Mouse (Mus musculus) E14TG2a.4 (cell line): ENCODE data around the gene Spns2.

Experiments used
- H3K27me3 ChIP-seq: 2 replicates; pipeline ENCODE4 v1.6.1; 2014; ENCODE audit warnings: low read length, control low read depth; ENCODE audit not compliant: insufficient read depth
- H3K36me3 ChIP-seq: 2 replicates; pipeline ENCODE4 v1.6.1; 2014; ENCODE audit warnings: low read length, control low read depth; ENCODE audit not compliant: insufficient read depth
- H3K4me1 ChIP-seq: replicated peaks from 2 replicates; pipeline ENCODE4 v1.6.1; 2014; ENCODE audit warnings: low read depth, low read length, control low read depth
- H3K4me3 ChIP-seq: replicated peaks from 2 replicates; pipeline ENCODE4 v1.5.1; 2014; ENCODE audit warnings: mild to moderate bottlenecking, low read length
- H3K9me3 ChIP-seq: 2 replicates; pipeline ENCODE4 v1.6.1; 2014; ENCODE audit warnings: low read length, control low read depth
- CTCF ChIP-seq: conservative IDR thresholded peaks from 2 replicates; pipeline ENCODE4 v1.5.1; 2014; ENCODE audit warnings: low read length
- NANOG ChIP-seq: IDR thresholded peaks from 2 replicates; pipeline ENCODE4 v1.6.1; 2014; ENCODE audit warnings: borderline replicate concordance, low read length, mixed read lengths
- POU5F1 ChIP-seq: IDR thresholded peaks from 2 replicates; pipeline ENCODE4 v1.6.1; 2014; ENCODE audit warnings: low read length, borderline replicate concordance

Spns2 gene

DNA sequence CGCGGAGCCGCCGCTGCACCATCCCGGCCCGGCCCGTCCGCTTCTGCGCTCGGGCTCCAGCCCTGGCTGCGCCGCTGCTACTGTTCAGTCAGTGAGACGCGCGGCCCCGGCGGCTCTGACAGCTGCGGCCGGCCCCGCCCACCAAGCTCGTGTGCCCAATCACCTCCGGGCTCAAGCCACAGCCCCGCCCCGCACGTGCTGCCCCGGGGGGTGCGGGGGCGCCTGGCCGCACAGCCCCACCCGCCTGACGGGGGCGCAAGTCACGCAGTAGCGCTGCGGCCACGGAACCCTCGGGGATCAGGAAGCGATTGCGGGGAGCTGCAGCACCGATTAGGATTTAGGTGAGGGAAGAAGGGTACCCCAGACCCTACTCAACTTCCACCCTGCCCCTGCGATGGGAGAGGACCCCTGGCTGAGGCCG is at the start of gene Spns2:
TSS of gene Spns2 (minus strand) at position 24 of the 421 bp plus-strand sequence.
- Histone ChIP-seq H3K9me3 (no peaks in the 10 kb centered on the region), H3K36me3 (no peaks in the 10 kb centered on the region), H3K27me3 (peaks cover 81% of the 10 kb centered on the region), H3K4me1 (peaks cover 32% of the 10 kb centered on the region), H3K4me3 (peak within 1 kb of the TSS; percentile 85)
- TF ChIP-seq NANOG (no peak), POU5F1 (no peak)

DNA sequence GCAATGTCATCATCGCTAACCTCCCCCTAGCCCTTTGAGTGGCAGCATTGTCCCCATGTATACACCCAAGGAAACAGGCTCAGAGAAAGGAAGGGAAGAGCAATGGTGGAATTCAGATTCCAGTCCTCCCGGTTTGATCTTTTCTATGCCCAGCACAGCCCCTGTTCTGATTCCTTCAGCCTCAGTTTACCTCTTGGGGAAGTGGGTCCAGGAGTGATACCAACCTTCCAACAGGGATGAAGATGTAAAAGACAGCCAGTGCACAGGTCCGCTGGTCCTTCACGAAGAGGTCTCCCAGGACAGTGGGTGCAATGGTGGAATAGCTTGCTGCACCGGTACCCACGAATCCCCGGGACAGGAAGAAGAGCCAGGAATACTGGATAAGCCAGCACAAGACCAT is 49.1 kb upstream of the Spns2 start:
- H3K4me1 ChIP-seq, result peaks cover 54% of the 10 kb centered on the region
- no peak for TF ChIP-seq CTCF
- no peak for TF ChIP-seq NANOG
- no peak for TF ChIP-seq POU5F1
- peak overlapping the region; percentile 14; the same call in 1 of the 2 replicates for H3K4me3 ChIP-seq
- no peaks in the 10 kb centered on the region for H3K36me3 ChIP-seq
- H3K9me3 ChIP-seq, result no peaks in the 10 kb centered on the region
- no peaks in the 10 kb centered on the region; the same call in 1 of the 2 replicates for H3K27me3 ChIP-seq

DNA sequence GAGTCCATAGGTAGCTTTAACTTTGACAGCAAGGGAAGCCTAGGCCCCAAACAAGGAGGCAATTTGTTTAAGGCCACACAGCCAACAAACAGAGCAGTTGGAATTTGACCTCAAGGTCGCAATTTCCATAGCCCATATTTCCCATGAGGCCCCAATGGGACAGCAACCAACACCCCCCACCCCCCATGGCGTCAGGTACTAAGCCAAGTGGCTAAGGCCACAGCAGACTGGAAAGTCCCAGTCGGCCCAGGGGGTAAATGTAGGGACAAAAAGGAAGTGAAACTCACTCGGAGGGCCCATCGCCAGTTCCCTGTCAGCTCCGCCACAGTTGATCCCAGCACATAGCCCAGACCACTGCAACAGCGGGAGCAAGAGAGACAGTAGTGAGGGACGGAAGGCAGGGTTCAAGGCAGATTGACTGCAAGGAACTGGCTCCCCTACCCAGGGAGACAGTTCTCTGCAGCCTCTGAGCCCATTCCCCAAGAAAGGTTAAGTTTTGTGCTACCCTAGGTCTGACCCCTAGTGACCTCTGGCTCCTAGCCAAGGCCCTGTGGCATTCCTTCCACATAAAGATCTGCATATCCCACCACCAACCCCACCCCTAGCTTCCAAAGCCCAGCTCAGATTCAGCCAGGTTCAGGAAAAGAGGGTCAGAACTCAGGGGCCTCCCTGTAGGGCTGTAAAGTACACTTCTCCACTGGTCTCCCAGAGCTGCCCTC is 48.5 kb upstream of the Spns2 start:
- TF ChIP-seq POU5F1 (no peak), CTCF (no peak), NANOG (no peak)
- Histone ChIP-seq H3K4me1 (peaks cover 54% of the 10 kb centered on the region), H3K27me3 (no peaks in the 10 kb centered on the region; the same call in 1 of the 2 replicates), H3K4me3 (peak overlapping the region; percentile 14), H3K36me3 (no peaks in the 10 kb centered on the region), H3K9me3 (no peaks in the 10 kb centered on the region)

DNA sequence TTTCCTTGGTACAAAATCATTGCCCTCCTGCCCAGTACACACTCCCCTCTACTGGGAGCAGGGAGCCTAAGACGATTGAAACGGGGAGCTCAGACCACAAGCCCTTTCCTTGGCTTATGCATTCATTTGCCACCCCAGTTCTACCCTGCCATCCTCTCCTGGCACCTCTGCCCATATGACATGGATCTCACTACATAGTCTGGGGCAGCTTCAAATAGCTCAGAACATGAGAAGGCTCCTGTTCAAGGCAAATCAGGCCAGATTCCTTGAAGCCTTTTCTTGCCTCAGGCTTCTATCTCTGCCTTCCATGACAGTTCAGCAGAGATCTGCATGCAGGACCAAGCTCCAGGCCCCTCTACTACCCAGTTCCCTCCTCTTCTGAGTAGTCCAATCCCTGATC is 47.8 kb upstream of the Spns2 start:
- Histone ChIP-seq H3K27me3 (no peaks in the 10 kb centered on the region; the same call in 1 of the 2 replicates), H3K9me3 (no peaks in the 10 kb centered on the region), H3K4me3 (peak overlapping the region; percentile 14; the same call in 1 of the 2 replicates), H3K36me3 (no peaks in the 10 kb centered on the region), H3K4me1 (peaks cover 54% of the 10 kb centered on the region)
- TF ChIP-seq POU5F1, result no peak
- no peak for TF ChIP-seq NANOG
- no peak for TF ChIP-seq CTCF

DNA sequence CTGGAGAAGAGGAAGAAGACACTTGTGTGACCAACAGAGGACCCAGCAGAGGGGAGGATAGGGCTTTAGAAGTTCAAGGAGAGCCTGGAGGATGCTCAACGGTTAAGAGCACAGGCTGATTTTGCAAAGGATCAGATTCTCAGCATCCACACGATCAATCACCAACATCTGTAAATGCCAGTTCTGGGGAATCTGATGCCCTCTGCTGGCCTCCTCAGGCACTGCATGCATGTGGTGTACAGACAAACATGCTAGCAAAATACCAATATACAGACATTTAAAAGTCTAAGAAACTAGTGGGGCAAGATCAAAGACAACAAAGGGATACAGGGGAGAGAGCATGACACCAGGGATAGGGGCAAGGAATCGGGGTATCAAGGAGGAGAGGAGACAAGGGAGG is 45.8 kb upstream of the Spns2 start:
- TF ChIP-seq NANOG, result no peak
- no peak for TF ChIP-seq POU5F1
- TF ChIP-seq CTCF, result peak; percentile 93
- peaks cover 37% of the 10 kb centered on the region for H3K4me1 ChIP-seq
- no peaks in the 10 kb centered on the region for H3K36me3 ChIP-seq
- no peaks in the 10 kb centered on the region for H3K9me3 ChIP-seq
- H3K27me3 ChIP-seq, result peaks cover 2% of the 10 kb centered on the region; the same call in 1 of the 2 replicates
- no peak overlapping the region for H3K4me3 ChIP-seq

DNA sequence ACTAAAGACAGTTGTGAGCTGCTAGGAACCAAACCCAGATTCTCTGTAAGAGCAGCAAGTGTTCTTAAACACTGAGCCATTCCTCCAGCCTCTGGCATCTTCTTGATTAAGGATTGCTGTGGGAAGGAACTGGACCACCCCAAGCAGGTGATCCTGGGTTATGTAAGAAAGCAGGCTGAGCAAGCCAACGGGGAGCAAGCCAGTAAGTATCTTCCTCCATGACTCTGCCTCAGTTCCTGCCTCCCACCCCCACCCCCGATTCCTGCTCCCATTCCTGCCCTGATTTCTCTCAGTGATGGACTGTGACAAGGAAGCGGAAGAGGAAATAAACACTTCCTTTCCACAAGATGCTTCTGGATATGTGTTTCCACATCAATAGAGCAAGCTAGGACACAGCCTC is 43.2 kb upstream of the Spns2 start:
- Histone ChIP-seq H3K27me3 (peaks cover 17% of the 10 kb centered on the region), H3K9me3 (no peaks in the 10 kb centered on the region), H3K36me3 (no peaks in the 10 kb centered on the region), H3K4me1 (peaks cover 23% of the 10 kb centered on the region), H3K4me3 (no peak overlapping the region)
- TF ChIP-seq CTCF (no peak), POU5F1 (no peak), NANOG (no peak)

DNA sequence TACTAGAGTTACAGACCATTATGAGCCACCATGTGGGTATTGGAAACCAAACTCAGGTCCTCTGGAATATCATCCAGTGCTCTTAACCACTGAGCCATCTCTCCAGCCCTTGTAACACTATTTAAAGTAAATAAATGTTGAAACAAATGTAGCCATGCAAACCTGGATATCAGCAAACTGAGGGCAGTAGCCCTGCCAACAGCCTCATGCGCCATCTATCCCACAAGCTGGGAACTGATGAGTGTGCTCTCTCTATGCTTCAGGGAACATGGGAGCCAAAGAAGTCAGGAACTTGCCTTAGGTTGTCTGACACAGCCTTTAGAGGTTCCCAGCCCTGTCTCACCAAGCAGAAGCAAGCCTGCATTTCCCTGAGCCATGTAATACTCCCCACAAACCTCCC is 41.9 kb upstream of the Spns2 start:
- H3K36me3 ChIP-seq, result no peaks in the 10 kb centered on the region
- H3K4me1 ChIP-seq, result peaks cover 11% of the 10 kb centered on the region
- no peaks in the 10 kb centered on the region for H3K9me3 ChIP-seq
- H3K4me3 ChIP-seq, result no peak overlapping the region
- no peak for TF ChIP-seq CTCF
- no peak for TF ChIP-seq NANOG
- TF ChIP-seq POU5F1, result no peak
- H3K27me3 ChIP-seq, result peaks cover 17% of the 10 kb centered on the region

DNA sequence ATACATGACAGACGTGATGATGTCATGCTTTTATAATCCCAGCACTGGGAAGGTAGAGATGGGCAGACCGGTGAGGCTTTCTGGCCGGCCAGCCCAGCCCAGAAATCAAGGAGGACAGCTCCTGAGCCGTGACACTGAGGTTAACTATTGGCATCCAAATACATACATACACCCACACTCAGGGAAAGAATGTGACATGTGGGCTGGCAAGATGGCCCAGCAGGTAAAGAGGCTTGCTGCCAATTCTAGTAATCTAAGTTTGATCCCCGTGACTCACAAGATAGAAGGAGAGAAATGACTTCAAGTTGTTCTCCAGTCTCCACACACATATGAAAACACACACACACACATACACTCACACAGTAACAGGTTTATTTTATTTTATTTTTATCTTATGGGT is 41.4 kb upstream of the Spns2 start:
- Histone ChIP-seq H3K9me3 (no peaks in the 10 kb centered on the region), H3K4me3 (no peak overlapping the region), H3K4me1 (peaks cover 7% of the 10 kb centered on the region), H3K27me3 (peaks cover 17% of the 10 kb centered on the region; the same call in 1 of the 2 replicates), H3K36me3 (no peaks in the 10 kb centered on the region)
- TF ChIP-seq CTCF (no peak), POU5F1 (no peak), NANOG (no peak)

DNA sequence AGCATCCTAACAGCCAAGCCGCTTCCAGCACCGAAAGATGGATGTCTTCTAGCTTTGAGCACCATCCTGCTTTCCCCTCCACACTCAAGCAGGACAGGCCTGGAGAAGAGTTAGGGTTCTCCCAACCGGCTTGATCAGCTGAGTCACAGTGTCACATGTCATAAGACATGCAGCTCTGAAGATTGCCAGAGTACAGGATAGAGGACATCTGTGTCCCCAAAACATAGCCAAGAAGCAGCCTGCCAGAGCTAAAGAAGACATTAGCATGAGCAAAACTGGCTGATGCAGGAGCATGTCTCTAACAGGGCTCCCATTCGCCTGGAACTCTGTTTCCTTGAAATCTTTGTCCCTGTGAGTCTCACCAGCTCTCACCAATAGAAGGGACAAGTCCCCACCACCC is 36.5 kb upstream of the Spns2 start:
- H3K27me3 ChIP-seq, result peaks cover 17% of the 10 kb centered on the region
- H3K4me3 ChIP-seq, result no peak overlapping the region
- no peak for TF ChIP-seq POU5F1
- no peak for TF ChIP-seq CTCF
- TF ChIP-seq NANOG, result no peak
- no peaks in the 10 kb centered on the region for H3K36me3 ChIP-seq
- H3K4me1 ChIP-seq, result no peaks in the 10 kb centered on the region; the same call in 1 of the 2 replicates
- no peaks in the 10 kb centered on the region for H3K9me3 ChIP-seq
